Mouse (Mus musculus) liver, embryonic 13.5 days (tissue): ENCODE measurements around the gene Nars2. TPM values are rescaled to one million over a fixed set of nuclear protein-coding genes. Genes with fewer than 3 reads are reported as not detected.

Experiments used
- ATAC-seq: fragments of 200-750 bp; cut with Nextera tagmentation; 2 replicates; pipeline ENCODE4 v1.8.0; 2017; ENCODE audit warnings: low read depth, mild to moderate bottlenecking, moderate number of reproducible peaks, moderate library complexity
- DNase-seq: peaks from one replicate; pipeline ENCODE4 v3.0.0; 2022
- H3K27ac ChIP-seq: fragments of 300-500 bp; sonication (generic); 2 replicates; pipeline ENCODE4 v1.5.1; 2015; ENCODE audit warnings: moderate library complexity, mild to moderate bottlenecking, inconsistent platforms
- H3K27me3 ChIP-seq: fragments of 300-500 bp; sonication (generic); 2 replicates; pipeline ENCODE4 v1.6.1; 2015; ENCODE audit warnings: mild to moderate bottlenecking, inconsistent platforms
- H3K36me3 ChIP-seq: fragments of 300-500 bp; sonication (generic); 2 replicates; pipeline ENCODE4 v1.6.1; 2015; ENCODE audit warnings: mild to moderate bottlenecking, inconsistent platforms
- H3K4me1 ChIP-seq: fragments of 300-500 bp; sonication (generic); replicated peaks from 2 replicates; pipeline ENCODE4 v1.6.1; 2015; ENCODE audit warnings: inconsistent platforms
- H3K4me2 ChIP-seq: fragments of 300-500 bp; sonication (generic); 2 replicates; pipeline ENCODE4 v1.6.1; 2015; ENCODE audit warnings: inconsistent platforms, mild to moderate bottlenecking, moderate library complexity
- H3K4me3 ChIP-seq: fragments of 300-500 bp; sonication (generic); replicated peaks from 2 replicates; pipeline ENCODE4 v1.5.1; 2015; ENCODE audit warnings: mild to moderate bottlenecking, inconsistent platforms
- H3K9ac ChIP-seq: fragments of 300-500 bp; sonication (generic); 2 replicates; pipeline ENCODE4 v1.6.1; 2015; ENCODE audit warnings: mild to moderate bottlenecking, inconsistent platforms
- H3K9me3 ChIP-seq: fragments of 300-500 bp; sonication (generic); replicated peaks from 2 replicates; pipeline ENCODE4 v1.6.1; 2016; ENCODE audit warnings: inconsistent platforms
- WGBS: fragments of 180-500 bp; shearing (Covaris S2); methylation state at CpG from one replicate; pipeline ENCODE4 v1.1.7; 2015; ENCODE audit not compliant: insufficient replicate concordance; 5-methylcytosine and 5-hydroxymethylcytosine counted together
- polyA plus RNA-seq: library from polyadenylated mRNA; unstranded; fragments of >200 nt; fragmentation: Nextera tagmentation; extraction: Ambion mirVana; gene quantifications from 2 replicates; pipeline ENCODE4 v1.2.1, GENCODE M21; 2015

Gene Nars2
- polyA plus RNA-seq, 1 experiment from 2014 or later = 18.9 TPM

GRCm38 (mm10) chr7:97018005-97018404 lies 66.7 kb downstream of the Nars2 start:
- DNase-seq (no peak), ATAC-seq (no peak)
- H3K9me3 ChIP-seq = 0 out of 2 replicates have a peak, but pooled peaks cover 4% of the 10 kb centered on the region
- H3K9ac ChIP-seq = no peak overlapping the region
- H3K36me3 ChIP-seq = peaks cover 16% of the 10 kb centered on the region
- WGBS = 30% methylated on average over 4 of the region's 4 CpGs
- H3K4me1 ChIP-seq = peaks cover 7% of the 10 kb centered on the region
- no peaks in the 10 kb centered on the region for H3K27me3 ChIP-seq
- no peak overlapping the region for H3K27ac ChIP-seq
- H3K4me3 ChIP-seq = no peak overlapping the region
- no peak overlapping the region for H3K4me2 ChIP-seq

- no peak for ATAC-seq
- no peaks in the 10 kb centered on the region for H3K27me3 ChIP-seq
- no peak overlapping the region for H3K27ac ChIP-seq
Observed at GRCm38 (mm10) chr7:97018418-97018817, 67.1 kb downstream of the Nars2 start.

GRCm38 (mm10) chr7:97019303-97019702 lies 68.0 kb downstream of the Nars2 start:
- Histone ChIP-seq H3K36me3 (peaks cover 11% of the 10 kb centered on the region), H3K4me3 (no peak overlapping the region), H3K27me3 (no peaks in the 10 kb centered on the region), H3K9ac (no peak overlapping the region), H3K9me3 (0 out of 2 replicates have a peak, but pooled peaks cover 4% of the 10 kb centered on the region), H3K4me1 (peaks cover 6% of the 10 kb centered on the region; the same call in 1 of the 2 replicates), H3K27ac (no peak overlapping the region), H3K4me2 (no peak overlapping the region)
- DNase-seq (no peak), ATAC-seq (no peak)
- WGBS = 41% methylated on average over 1 of the region's 1 CpGs

More at GRCm38 (mm10) chr7:97018418-97018817, 67.1 kb downstream of the Nars2 start:
- H3K4me3 ChIP-seq = no peak overlapping the region
- DNase-seq = no peak
- H3K9me3 ChIP-seq = 0 out of 2 replicates have a peak, but pooled peaks cover 4% of the 10 kb centered on the region
- H3K4me2 ChIP-seq = no peak overlapping the region
- H3K9ac ChIP-seq = no peak overlapping the region
- peaks cover 16% of the 10 kb centered on the region for H3K36me3 ChIP-seq
- peaks cover 6% of the 10 kb centered on the region; the same call in 1 of the 2 replicates for H3K4me1 ChIP-seq
- 74% methylated on average over 3 of the region's 3 CpGs for WGBS

- H3K9ac ChIP-seq = no peak overlapping the region
- 77% methylated on average over 5 of the region's 5 CpGs for WGBS
- no peaks in the 10 kb centered on the region for H3K9me3 ChIP-seq
- no peaks in the 10 kb centered on the region for H3K36me3 ChIP-seq
- H3K27ac ChIP-seq = no peak overlapping the region
- H3K4me1 ChIP-seq = no peaks in the 10 kb centered on the region
- ATAC-seq (no peak), DNase-seq (no peak)
- H3K4me2 ChIP-seq = no peak overlapping the region
- no peaks in the 10 kb centered on the region for H3K27me3 ChIP-seq
- H3K4me3 ChIP-seq = no peak overlapping the region
Observed at GRCm38 (mm10) chr7:97026772-97027358, 75.6 kb downstream of the Nars2 start.

- no peak overlapping the region for H3K27ac ChIP-seq
- WGBS = 87% methylated on average over 10 of the region's 10 CpGs
- DNase-seq = no peak
Observed at GRCm38 (mm10) chr7:97029151-97029550, 77.8 kb downstream of the Nars2 start.

GRCm38 (mm10) chr7:97032412-97032811 lies 81.1 kb downstream of the Nars2 start:
- Histone ChIP-seq H3K36me3 (peaks cover 10% of the 10 kb centered on the region; the same call in 1 of the 2 replicates), H3K27ac (no peak overlapping the region), H3K9me3 (no peaks in the 10 kb centered on the region), H3K27me3 (no peaks in the 10 kb centered on the region), H3K4me2 (no peak overlapping the region), H3K4me1 (no peaks in the 10 kb centered on the region), H3K9ac (no peak overlapping the region), H3K4me3 (no peak overlapping the region)
- ATAC-seq = no peak
- 82% methylated on average over 2 of the region's 2 CpGs for WGBS
- DNase-seq = no peak

More at GRCm38 (mm10) chr7:97029151-97029550, 77.8 kb downstream of the Nars2 start:
- 0 out of 2 replicates have a peak, but pooled peaks cover 3% of the 10 kb centered on the region for H3K36me3 ChIP-seq
- no peak overlapping the region for H3K4me3 ChIP-seq
- no peak overlapping the region for H3K9ac ChIP-seq
- ATAC-seq = no peak
- no peaks in the 10 kb centered on the region for H3K4me1 ChIP-seq
- no peaks in the 10 kb centered on the region for H3K9me3 ChIP-seq
- H3K4me2 ChIP-seq = no peak overlapping the region
- H3K27me3 ChIP-seq = no peaks in the 10 kb centered on the region

GRCm38 (mm10) chr7:97039641-97040040 lies 88.3 kb downstream of the Nars2 start:
- no peak overlapping the region for H3K27ac ChIP-seq
- 0 out of 2 replicates have a peak, but pooled peaks cover 2% of the 10 kb centered on the region for H3K4me1 ChIP-seq
- no peak overlapping the region for H3K4me2 ChIP-seq
- H3K9me3 ChIP-seq = no peaks in the 10 kb centered on the region
- ATAC-seq (no peak), DNase-seq (no peak)
- H3K4me3 ChIP-seq = no peak overlapping the region
- 56% methylated on average over 4 of the region's 4 CpGs for WGBS
- H3K9ac ChIP-seq = no peak overlapping the region
- H3K27me3 ChIP-seq = no peaks in the 10 kb centered on the region
- peaks cover 23% of the 10 kb centered on the region for H3K36me3 ChIP-seq

- peaks cover 19% of the 10 kb centered on the region for H3K36me3 ChIP-seq
- DNase-seq = no peak
Observed at GRCm38 (mm10) chr7:97041868-97042449, 90.7 kb downstream of the Nars2 start.

GRCm38 (mm10) chr7:97042981-97043380 lies 91.7 kb downstream of the Nars2 start:
- no peaks in the 10 kb centered on the region for H3K9me3 ChIP-seq
- 0 out of 2 replicates have a peak, but pooled peaks cover 2% of the 10 kb centered on the region for H3K4me1 ChIP-seq
- DNase-seq (no peak), ATAC-seq (no peak)
- peaks cover 19% of the 10 kb centered on the region for H3K36me3 ChIP-seq
- H3K27me3 ChIP-seq = no peaks in the 10 kb centered on the region
- no peak overlapping the region for H3K4me3 ChIP-seq
- no peak overlapping the region for H3K4me2 ChIP-seq
- WGBS = 74% methylated on average over 1 of the region's 1 CpGs
- H3K9ac ChIP-seq = no peak overlapping the region
- no peak overlapping the region for H3K27ac ChIP-seq

More at GRCm38 (mm10) chr7:97041868-97042449, 90.7 kb downstream of the Nars2 start:
- no peak for ATAC-seq
- 81% methylated on average over 6 of the region's 6 CpGs for WGBS
- Histone ChIP-seq H3K4me2 (no peak overlapping the region), H3K27me3 (no peaks in the 10 kb centered on the region), H3K9ac (no peak overlapping the region), H3K4me3 (no peak overlapping the region), H3K27ac (no peak overlapping the region), H3K9me3 (no peaks in the 10 kb centered on the region), H3K4me1 (0 out of 2 replicates have a peak, but pooled peaks cover 2% of the 10 kb centered on the region)

GRCm38 (mm10) chr7:97060966-97061365 lies 109.7 kb downstream of the Nars2 start:
- ATAC-seq (no peak), DNase-seq (no peak)
- 79% methylated on average over 2 of the region's 2 CpGs for WGBS
- H3K27me3 ChIP-seq = no peaks in the 10 kb centered on the region
- H3K4me2 ChIP-seq = no peak overlapping the region
- H3K36me3 ChIP-seq = peaks cover 23% of the 10 kb centered on the region
- no peak overlapping the region for H3K27ac ChIP-seq
- H3K4me1 ChIP-seq = no peaks in the 10 kb centered on the region
- H3K9ac ChIP-seq = no peak overlapping the region
- H3K4me3 ChIP-seq = no peak overlapping the region
- no peaks in the 10 kb centered on the region for H3K9me3 ChIP-seq

GRCm38 (mm10) chr7:97071512-97071911 lies 120.2 kb downstream of the Nars2 start:
- DNase-seq = no peak
- H3K9me3 ChIP-seq = no peaks in the 10 kb centered on the region
- no peak overlapping the region for H3K27ac ChIP-seq
- H3K27me3 ChIP-seq = no peaks in the 10 kb centered on the region
- peaks cover 18% of the 10 kb centered on the region for H3K4me1 ChIP-seq
- H3K9ac ChIP-seq = no peak overlapping the region
- no peak overlapping the region for H3K4me2 ChIP-seq
- peak; percentile 68 for ATAC-seq
- 56% methylated on average over 3 of the region's 3 CpGs for WGBS
- H3K4me3 ChIP-seq = no peak overlapping the region
- no peaks in the 10 kb centered on the region for H3K36me3 ChIP-seq
